Mouse (Mus musculus) neural tube, embryonic 14.5 days (tissue): ENCODE measurements around the gene Gopc. TPM values are rescaled to one million over a fixed set of nuclear protein-coding genes. Genes with fewer than 3 reads are reported as not detected.
"Not testable (repeated sequence)": the region's sequence is repeated elsewhere in the genome, so short reads cannot be mapped to it uniquely, and the experiment has no call there.

Source experiments
- ATAC-seq: fragments of 200-750 bp; cut with Nextera tagmentation; 2 replicates; pipeline ENCODE4 v1.8.0; 2017; ENCODE audit warnings: low read depth, mild to moderate bottlenecking, moderate TSS enrichment, moderate library complexity
- H3K27ac ChIP-seq: fragments of 300-500 bp; sonication (generic); 2 replicates; pipeline ENCODE4 v1.5.1; 2014; ENCODE audit warnings: low read depth, mild to moderate bottlenecking, control low read depth, low read length, moderate library complexity, mixed read lengths
- H3K27me3 ChIP-seq: fragments of 300-500 bp; sonication (generic); 2 replicates; pipeline ENCODE4 v1.6.1; 2014; ENCODE audit warnings: low read length; ENCODE audit not compliant: control insufficient read depth, insufficient read depth
- H3K36me3 ChIP-seq: fragments of 300-500 bp; sonication (generic); 2 replicates; pipeline ENCODE4 v1.6.1; 2014; ENCODE audit warnings: low read length, mixed read lengths; ENCODE audit not compliant: control insufficient read depth, insufficient read depth
- H3K4me1 ChIP-seq: fragments of 300-500 bp; sonication (generic); 2 replicates; pipeline ENCODE4 v1.6.1; 2014; ENCODE audit warnings: low read length; ENCODE audit not compliant: control insufficient read depth, insufficient read depth
- H3K4me2 ChIP-seq: fragments of 300-500 bp; sonication (generic); 2 replicates; pipeline ENCODE4 v1.6.1; 2014; ENCODE audit warnings: mild to moderate bottlenecking, low read depth, low read length, control low read depth
- H3K4me3 ChIP-seq: fragments of 300-500 bp; sonication (generic); 2 replicates; pipeline ENCODE4 v1.5.1; 2014; ENCODE audit warnings: low read depth, low read length, control low read depth, mixed read lengths
- H3K9ac ChIP-seq: fragments of 300-500 bp; sonication (generic); replicated peaks from 2 replicates; pipeline ENCODE4 v1.6.1; 2014; ENCODE audit warnings: low read depth, mild to moderate bottlenecking, control low read depth, low read length, mixed read lengths
- H3K9me3 ChIP-seq: fragments of 300-500 bp; sonication (generic); 2 replicates; pipeline ENCODE4 v1.6.1; 2016; ENCODE audit warnings: low read length; ENCODE audit not compliant: control insufficient read depth
- WGBS: fragments of 180-500 bp; shearing (Covaris S2); extraction: QIAGEN DNeasy Blood & Tissue Kit; methylation state at CpG from one replicate; pipeline ENCODE4 v1.1.7; 2014; 5-methylcytosine and 5-hydroxymethylcytosine counted together
- polyA plus RNA-seq: library from polyadenylated mRNA; unstranded; fragments of >200 nt; fragmentation: Nextera tagmentation; extraction: Ambion mirVana; gene quantifications from 2 replicates; pipeline ENCODE4 v1.2.1, GENCODE M21; 2014

Gene Gopc
- polyA plus RNA-seq, 1 experiment from 2014 or later, result 29.0 TPM

DNA sequence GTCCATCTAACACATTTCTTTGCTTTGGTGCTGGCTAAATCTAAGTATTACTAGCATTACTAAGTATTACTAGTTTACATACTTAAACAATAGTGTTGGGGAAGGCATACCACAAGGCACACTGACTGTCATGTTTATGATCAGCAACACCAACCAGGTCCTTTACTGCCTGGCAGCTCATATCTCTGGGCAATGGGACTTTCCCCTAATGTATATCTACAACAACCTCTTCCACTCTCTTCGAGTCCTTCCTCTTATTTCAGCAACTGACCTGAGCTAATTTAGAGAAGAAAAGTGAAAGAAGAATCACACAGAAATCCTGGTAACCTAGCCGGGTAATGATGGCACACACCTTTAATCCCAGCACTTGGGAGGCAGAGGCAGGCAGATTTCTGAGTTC, 5.5 kb downstream of the Gopc start:
- Histone ChIP-seq H3K27ac (no peak overlapping the region), H3K4me3 (no peak overlapping the region), H3K36me3 (no peaks in the 10 kb centered on the region), H3K9ac (no peak overlapping the region), H3K4me1 (peaks cover 7% of the 10 kb centered on the region), H3K27me3 (no peaks in the 10 kb centered on the region), H3K9me3 (no peaks in the 10 kb centered on the region), H3K4me2 (no peak overlapping the region)
- 94% methylated on average over 2 of the region's 2 CpGs for WGBS
- ATAC-seq, result no peak

DNA sequence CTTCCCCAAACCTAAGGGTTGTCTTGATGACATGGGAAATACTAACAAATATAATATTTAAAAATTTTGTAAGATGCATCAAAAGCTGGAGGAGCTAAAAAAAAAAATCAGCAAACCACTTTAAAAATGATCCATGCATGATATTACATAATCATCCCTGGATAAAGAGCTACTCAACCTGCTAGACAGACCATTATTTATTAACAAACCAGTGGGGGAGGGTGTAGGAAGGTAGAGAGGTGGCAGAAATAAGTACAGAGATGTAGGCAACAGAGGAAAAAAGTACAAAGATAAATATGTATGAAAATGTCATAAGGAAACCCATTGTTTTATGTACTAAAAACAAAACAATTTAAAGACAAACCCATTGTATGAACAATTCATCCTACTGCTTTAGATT, 7.3 kb downstream of the Gopc start:
- Histone ChIP-seq H3K4me1 (peaks cover 6% of the 10 kb centered on the region), H3K9me3 (no peaks in the 10 kb centered on the region), H3K9ac (no peak overlapping the region), H3K4me2 (no peak overlapping the region), H3K27me3 (no peaks in the 10 kb centered on the region), H3K27ac (no peak overlapping the region), H3K4me3 (no peak overlapping the region), H3K36me3 (no peaks in the 10 kb centered on the region)
- ATAC-seq, result no peak

DNA sequence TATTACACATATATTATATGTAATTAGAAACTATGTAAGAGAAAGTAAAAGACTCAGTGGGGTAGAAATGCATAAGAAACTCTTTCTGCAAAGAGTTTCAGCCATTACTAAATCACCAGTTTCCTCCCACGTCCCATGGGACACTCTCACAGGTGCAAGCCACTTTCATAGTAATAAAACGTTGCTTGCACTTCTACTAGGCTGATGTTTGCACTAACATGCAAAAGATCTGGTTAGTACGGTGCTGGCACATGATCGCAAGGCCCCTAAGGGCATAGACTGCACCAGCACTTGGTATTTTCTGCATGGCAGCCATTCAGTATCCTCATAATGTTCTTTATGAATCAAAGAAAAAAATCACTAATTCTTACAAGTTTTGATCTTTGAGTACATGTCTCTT, 8.1 kb downstream of the Gopc start:
- Histone ChIP-seq H3K27ac (no peak overlapping the region), H3K4me3 (no peak overlapping the region), H3K27me3 (no peaks in the 10 kb centered on the region), H3K36me3 (no peaks in the 10 kb centered on the region), H3K4me1 (no peaks in the 10 kb centered on the region), H3K9ac (no peak overlapping the region), H3K9me3 (no peaks in the 10 kb centered on the region), H3K4me2 (no peak overlapping the region)
- ATAC-seq, result no peak
- 75% methylated on average over 4 of the region's 4 CpGs for WGBS

DNA sequence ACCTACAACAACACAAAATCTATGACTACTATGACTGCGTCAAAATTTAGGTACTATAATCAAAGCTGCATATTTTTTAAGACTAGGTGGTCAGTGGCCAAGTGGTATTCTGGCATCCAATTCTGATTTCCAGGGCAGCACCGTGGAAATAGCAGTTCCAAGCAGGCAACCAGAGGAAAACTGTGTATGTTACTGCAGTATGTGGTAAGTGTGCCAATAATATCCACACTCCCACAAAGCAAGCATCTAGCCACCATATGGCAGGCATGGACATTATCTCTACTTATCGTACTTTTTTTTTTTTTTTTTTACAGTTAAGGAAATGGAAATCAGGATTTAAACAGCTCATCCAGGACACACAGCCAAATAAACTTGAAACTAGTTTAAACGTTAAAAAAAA, 13.5 kb downstream of the Gopc start:
- H3K36me3 ChIP-seq, result no peaks in the 10 kb centered on the region
- no peak overlapping the region for H3K9ac ChIP-seq
- H3K4me1 ChIP-seq, result no peaks in the 10 kb centered on the region
- H3K27ac ChIP-seq, result no peak overlapping the region
- no peak for ATAC-seq
- H3K27me3 ChIP-seq, result no peaks in the 10 kb centered on the region
- no peak overlapping the region for H3K4me3 ChIP-seq
- H3K9me3 ChIP-seq, result no peaks in the 10 kb centered on the region
- H3K4me2 ChIP-seq, result no peak overlapping the region
- 88% methylated on average over 4 of the region's 4 CpGs for whole genome bisulfite sequencing

DNA sequence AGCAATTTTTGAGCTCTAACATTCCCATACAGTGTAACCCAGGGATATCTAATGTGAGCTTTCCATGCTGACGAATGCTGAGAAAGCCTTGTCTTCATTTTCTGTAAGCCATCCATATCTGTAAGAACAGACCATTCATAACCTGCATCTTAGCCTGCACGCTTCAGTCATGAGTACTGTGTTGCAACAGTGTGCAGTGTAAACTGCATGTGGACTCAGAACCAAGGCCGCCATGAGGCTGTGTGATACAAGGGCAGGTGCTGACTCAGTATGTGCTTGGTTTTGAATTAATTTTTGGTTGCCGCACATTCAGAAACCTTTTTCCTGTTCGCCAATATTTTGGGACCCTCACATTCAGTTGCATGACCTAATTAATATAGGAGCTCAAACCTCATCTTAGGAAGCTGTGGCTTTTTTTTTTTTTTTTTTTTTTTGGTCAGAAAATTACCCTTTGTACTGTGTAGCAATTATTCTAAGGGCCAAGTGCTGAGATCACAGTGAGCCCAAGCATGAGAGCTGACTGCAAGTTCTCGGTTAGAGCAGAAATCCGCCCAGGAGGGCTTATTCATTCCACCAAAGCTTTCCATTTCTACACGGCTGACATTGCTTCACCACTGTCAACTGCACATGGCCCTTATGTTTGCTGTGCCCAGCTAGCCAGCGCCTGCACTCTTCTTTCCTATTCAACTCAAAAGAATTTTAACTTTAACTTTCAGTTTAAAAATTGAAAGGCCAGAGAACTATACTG, 20.9 kb downstream of the Gopc start:
- no peaks in the 10 kb centered on the region for H3K9me3 ChIP-seq
- H3K27me3 ChIP-seq, result no peaks in the 10 kb centered on the region
- no peak overlapping the region for H3K9ac ChIP-seq
- H3K36me3 ChIP-seq, result no peaks in the 10 kb centered on the region; the same call in 1 of the 2 replicates
- no peak for ATAC-seq
- no peak overlapping the region for H3K4me3 ChIP-seq
- no peaks in the 10 kb centered on the region for H3K4me1 ChIP-seq
- WGBS, result 92% methylated on average over 9 of the region's 9 CpGs
- H3K4me2 ChIP-seq, result no peak overlapping the region
- no peak overlapping the region for H3K27ac ChIP-seq

DNA sequence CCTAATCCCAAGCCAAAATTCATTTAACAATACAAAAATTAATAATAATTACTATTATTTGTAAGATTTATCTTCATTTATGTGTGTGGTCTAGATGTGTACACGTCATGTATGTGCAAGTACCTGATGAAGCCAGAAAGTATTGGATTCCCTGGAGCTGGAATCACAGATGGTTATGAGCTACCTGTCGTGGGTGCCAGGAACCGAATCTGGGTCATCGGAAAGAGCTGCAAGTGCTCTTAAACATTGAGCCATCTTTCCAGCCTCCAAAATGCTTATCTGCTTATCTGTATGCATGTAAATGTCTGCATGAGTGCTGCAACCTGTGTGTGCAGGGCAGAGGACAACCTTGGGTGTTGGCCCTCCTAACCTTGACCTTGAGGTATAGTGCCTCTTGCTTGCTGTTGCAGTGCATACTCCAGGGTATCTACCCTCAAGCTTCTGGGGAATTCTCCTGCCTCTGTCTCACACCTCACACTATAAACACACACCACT, 21.6 kb downstream of the Gopc start:
- Histone ChIP-seq H3K4me3 (no peak overlapping the region), H3K27ac (no peak overlapping the region), H3K4me1 (no peaks in the 10 kb centered on the region), H3K9ac (no peak overlapping the region), H3K4me2 (no peak overlapping the region), H3K27me3 (no peaks in the 10 kb centered on the region), H3K36me3 (no peaks in the 10 kb centered on the region; the same call in 1 of the 2 replicates), H3K9me3 (no peaks in the 10 kb centered on the region)
- no peak for ATAC-seq
- WGBS, result 98% methylated on average over 4 of the region's 4 CpGs

DNA sequence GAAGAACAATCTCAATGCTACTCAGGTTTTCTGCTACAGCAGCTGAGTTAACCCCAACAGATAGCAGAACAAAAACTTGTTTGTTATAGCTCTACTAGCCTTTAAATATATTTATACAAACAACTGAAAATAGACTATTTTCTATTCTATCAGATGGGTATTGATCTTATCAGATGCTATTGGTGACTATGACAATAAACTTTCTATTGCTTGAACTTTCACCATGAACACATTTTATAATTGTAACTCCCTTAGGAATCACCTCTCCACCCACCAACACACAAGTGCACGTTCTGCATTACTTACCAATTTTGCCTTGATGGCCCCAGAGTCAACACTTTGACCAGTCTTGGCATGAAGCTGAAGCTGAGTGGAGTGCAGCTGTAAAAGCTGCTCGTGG, 23.5 kb downstream of the Gopc start, which contains the start of gene Gm26741:
Gene Gm26741, plus strand, starts transcription at position 301 of the 400 bp plus-strand sequence.
- no peak within 1 kb of the TSS for H3K9ac ChIP-seq
- H3K9me3 ChIP-seq, result no peaks in the 10 kb centered on the region
- 91% methylated on average over 2 of the region's 2 CpGs for WGBS
- no peak within 1 kb of the TSS for H3K4me3 ChIP-seq
- H3K4me1 ChIP-seq, result no peaks in the 10 kb centered on the region
- H3K27ac ChIP-seq, result no peak within 1 kb of the TSS
- no peaks in the 10 kb centered on the region for H3K27me3 ChIP-seq
- no peaks in the 10 kb centered on the region; the same call in 1 of the 2 replicates for H3K36me3 ChIP-seq
- no peak for ATAC-seq
- H3K4me2 ChIP-seq, result no peak within 1 kb of the TSS

DNA sequence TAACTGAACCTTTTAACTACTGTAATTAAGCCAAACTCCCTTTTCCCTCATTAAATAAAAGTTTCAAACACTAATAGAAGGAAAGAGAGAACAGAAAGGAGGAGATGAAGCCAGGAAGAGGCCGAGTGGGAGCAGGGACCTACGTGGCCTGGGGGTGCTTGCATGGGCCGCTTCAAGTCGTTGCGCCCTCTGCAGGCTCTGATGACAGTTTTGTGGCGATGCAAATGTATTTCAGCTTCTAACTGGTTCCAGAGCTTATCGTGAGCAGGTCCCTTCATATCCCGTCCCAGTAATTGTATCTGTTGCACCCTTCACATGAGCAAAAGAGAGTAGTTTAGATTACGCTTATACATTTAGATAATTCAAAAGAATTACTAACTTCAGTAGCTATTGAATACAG, 28.7 kb downstream of the Gopc start:
- H3K4me2 ChIP-seq, result no peak overlapping the region
- no peak overlapping the region for H3K4me3 ChIP-seq
- H3K9me3 ChIP-seq, result no peaks in the 10 kb centered on the region
- ATAC-seq, result no peak
- H3K36me3 ChIP-seq, result peaks cover 16% of the 10 kb centered on the region
- H3K9ac ChIP-seq, result no peak overlapping the region
- no peaks in the 10 kb centered on the region for H3K4me1 ChIP-seq
- no peaks in the 10 kb centered on the region for H3K27me3 ChIP-seq
- 79% methylated on average over 9 of the region's 9 CpGs for WGBS
- H3K27ac ChIP-seq, result no peak overlapping the region

DNA sequence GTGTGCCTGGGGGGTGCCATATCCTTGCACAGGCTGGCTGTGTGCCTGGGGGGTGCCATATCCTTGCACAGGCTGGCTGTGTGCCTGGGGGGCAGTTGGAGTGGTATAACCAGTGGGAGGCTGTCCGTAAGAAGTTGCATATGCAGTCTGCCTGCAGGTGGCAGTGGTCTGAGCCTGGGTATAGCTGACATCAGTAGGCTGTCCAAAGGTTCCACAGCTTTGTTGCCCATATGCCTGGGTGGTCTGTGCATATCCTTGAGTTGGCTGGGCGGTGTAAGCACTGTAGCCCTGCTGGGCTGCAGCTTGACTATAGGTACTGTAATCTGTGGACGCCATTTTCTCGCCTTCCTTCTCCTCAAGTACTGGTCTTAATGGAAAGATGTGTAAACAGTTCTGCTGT, 38.6 kb downstream of the Gopc start:
- H3K4me1 ChIP-seq, H3K9me3 ChIP-seq, ATAC-seq, H3K27ac ChIP-seq, H3K4me3 ChIP-seq, H3K4me2 ChIP-seq, H3K9ac ChIP-seq, H3K27me3 ChIP-seq: not testable (repeated sequence)
- WGBS, result 90% methylated on average over 4 of the region's 4 CpGs
- H3K36me3 ChIP-seq, result peaks cover 14% of the 10 kb centered on the region; the same call in 1 of the 2 replicates
